Mouse (Mus musculus): Measurements from ENCODE around the gene Grik5. TPM values are rescaled to one million over a fixed set of nuclear protein-coding genes. Genes with fewer than 3 reads are reported as not detected.

Gene Grik5
- polyA plus RNA-seq, 1 experiment = 28.5 TPM

- Histone ChIP-seq H3K4me1 (ENCODE audit: control insufficient read depth, insufficient read depth, low read length) (peaks cover 8% of the 10 kb centered on the region; the same call in 1 of the 2 replicates), H3K4me3 (replicated peaks; ENCODE audit: extremely low read depth, low read depth, low read length) (no peak overlapping the region)
- WGBS = 27% methylated on average over 5 of the region's 5 CpGs
- no peak for DNase-seq
- TF ChIP-seq POLR2A (IDR thresholded peaks at IDR 0.05; ENCODE audit: borderline replicate concordance, extremely low read depth, low read depth, low read length) (no peak), CTCF (IDR thresholded peaks at IDR 0.05; ENCODE audit: insufficient read depth, low read length) (no peak)
Measured at GRCm38 (mm10) chr7:25084621-25085020, 12.5 kb upstream of the Grik5 start.

- 69% methylated on average over 4 of the region's 4 CpGs for WGBS
- Histone ChIP-seq H3K4me3 (replicated peaks; ENCODE audit: extremely low read depth, low read depth, low read length) (no peak overlapping the region), H3K4me1 (ENCODE audit: control insufficient read depth, insufficient read depth, low read length) (peaks cover 11% of the 10 kb centered on the region; the same call in 1 of the 2 replicates)
- TF ChIP-seq POLR2A (IDR thresholded peaks at IDR 0.05; ENCODE audit: borderline replicate concordance, extremely low read depth, low read depth, low read length) (no peak), CTCF (IDR thresholded peaks at IDR 0.05; ENCODE audit: insufficient read depth, low read length) (peak; percentile 27)
- no peak for DNase-seq
Measured at GRCm38 (mm10) chr7:25082510-25082909, 10.4 kb upstream of the Grik5 start.

GRCm38 (mm10) chr7:25080431-25080830 is 8.3 kb upstream of the Grik5 start:
- TF ChIP-seq POLR2A (IDR thresholded peaks at IDR 0.05; ENCODE audit: borderline replicate concordance, extremely low read depth, low read depth, low read length) (no peak), CTCF (IDR thresholded peaks at IDR 0.05; ENCODE audit: insufficient read depth, low read length) (no peak)
- H3K4me3 ChIP-seq (replicated peaks; ENCODE audit: extremely low read depth, low read depth, low read length) = no peak overlapping the region
- no peak for DNase-seq
- peaks cover 17% of the 10 kb centered on the region for H3K4me1 ChIP-seq (ENCODE audit: control insufficient read depth, insufficient read depth, low read length)
- WGBS = 88% methylated on average over 13 of the region's 13 CpGs

GRCm38 (mm10) chr7:25079496-25080026 is 7.4 kb upstream of the Grik5 start:
- no peak for TF ChIP-seq POLR2A (IDR thresholded peaks at IDR 0.05; ENCODE audit: borderline replicate concordance, extremely low read depth, low read depth, low read length)
- no peak for TF ChIP-seq CTCF (IDR thresholded peaks at IDR 0.05; ENCODE audit: insufficient read depth, low read length)
- H3K4me1 ChIP-seq (ENCODE audit: control insufficient read depth, insufficient read depth, low read length) = peaks cover 10% of the 10 kb centered on the region
- no peak for DNase-seq
- H3K4me3 ChIP-seq (replicated peaks; ENCODE audit: extremely low read depth, low read depth, low read length) = no peak overlapping the region
- 79% methylated on average over 12 of the region's 12 CpGs for WGBS

GRCm38 (mm10) chr7:25077414-25077755 is 5.2 kb upstream of the Grik5 start:
- TF ChIP-seq POLR2A (IDR thresholded peaks at IDR 0.05; ENCODE audit: borderline replicate concordance, extremely low read depth, low read depth, low read length) = no peak
- TF ChIP-seq CTCF (IDR thresholded peaks at IDR 0.05; ENCODE audit: insufficient read depth, low read length) = no peak
- under 1% methylated on average over 30 of the region's 33 CpGs for WGBS
- H3K4me1 ChIP-seq (ENCODE audit: control insufficient read depth, insufficient read depth, low read length) = peaks cover 14% of the 10 kb centered on the region
- peak overlapping the region; percentile 78 for H3K4me3 ChIP-seq (replicated peaks; ENCODE audit: extremely low read depth, low read depth, low read length)
- DNase-seq = no peak

GRCm38 (mm10) chr7:25076663-25077413 is 4.7 kb upstream of the Grik5 start:
- Histone ChIP-seq H3K4me3 (replicated peaks; ENCODE audit: extremely low read depth, low read depth, low read length) (peak overlapping the region; percentile 78), H3K4me1 (ENCODE audit: control insufficient read depth, insufficient read depth, low read length) (peaks cover 14% of the 10 kb centered on the region)
- peak; percentile 91 for DNase-seq
- WGBS = under 1% methylated on average over 52 of the region's 56 CpGs
- TF ChIP-seq CTCF (IDR thresholded peaks at IDR 0.05; ENCODE audit: insufficient read depth, low read length) (no peak), POLR2A (IDR thresholded peaks at IDR 0.05; ENCODE audit: borderline replicate concordance, extremely low read depth, low read depth, low read length) (peak; percentile 96)

GRCm38 (mm10) chr7:25076296-25076662 is 4.1 kb upstream of the Grik5 start:
- 18% methylated on average over 7 of the region's 7 CpGs for WGBS
- H3K4me3 ChIP-seq (replicated peaks; ENCODE audit: extremely low read depth, low read depth, low read length) = peak overlapping the region; percentile 67
- TF ChIP-seq POLR2A (IDR thresholded peaks at IDR 0.05; ENCODE audit: borderline replicate concordance, extremely low read depth, low read depth, low read length) = no peak
- TF ChIP-seq CTCF (IDR thresholded peaks at IDR 0.05; ENCODE audit: insufficient read depth, low read length) = no peak
- peaks cover 14% of the 10 kb centered on the region for H3K4me1 ChIP-seq (ENCODE audit: control insufficient read depth, insufficient read depth, low read length)
- no peak for DNase-seq

GRCm38 (mm10) chr7:25073924-25074323 is 1.8 kb upstream of the Grik5 start:
- no peak for DNase-seq
- peaks cover 13% of the 10 kb centered on the region for H3K4me1 ChIP-seq (ENCODE audit: control insufficient read depth, insufficient read depth, low read length)
- WGBS = 84% methylated on average over 8 of the region's 8 CpGs
- TF ChIP-seq CTCF (IDR thresholded peaks at IDR 0.05; ENCODE audit: insufficient read depth, low read length) = no peak
- TF ChIP-seq POLR2A (IDR thresholded peaks at IDR 0.05; ENCODE audit: borderline replicate concordance, extremely low read depth, low read depth, low read length) = no peak
- H3K4me3 ChIP-seq (replicated peaks; ENCODE audit: extremely low read depth, low read depth, low read length) = no peak overlapping the region

- peak overlapping the region; percentile 94 for H3K4me3 ChIP-seq (replicated peaks; ENCODE audit: extremely low read depth, low read depth, low read length)
- peaks cover 11% of the 10 kb centered on the region for H3K4me1 ChIP-seq (ENCODE audit: control insufficient read depth, insufficient read depth, low read length)
- TF ChIP-seq POLR2A (IDR thresholded peaks at IDR 0.05; ENCODE audit: borderline replicate concordance, extremely low read depth, low read depth, low read length) (no peak), CTCF (IDR thresholded peaks at IDR 0.05; ENCODE audit: insufficient read depth, low read length) (no peak)
- WGBS = 2% methylated on average over 26 of the region's 33 CpGs
- peak; percentile 54 for DNase-seq
Measured at GRCm38 (mm10) chr7:25072716-25073390, 707 bp upstream of the Grik5 start.

All from lung, adult 2 months (tissue).